Mouse (Mus musculus): ENCODE data around the gene Mrgpra6. TPM values are rescaled to one million over a fixed set of nuclear protein-coding genes. Genes with fewer than 3 reads are reported as not detected.

Gene Mrgpra6
- not detected in 2 replicates for polyA plus RNA-seq (2014; fragmentation: Nextera tagmentation; extraction: Ambion mirVana)

- H3K36me3 ChIP-seq (ENCODE audit: control insufficient read depth, insufficient read depth, low read length): no peaks in the 10 kb centered on the region
- H3K9me3 ChIP-seq (replicated peaks; ENCODE audit: control insufficient read depth, low read length): no peaks in the 10 kb centered on the region
- WGBS (ENCODE audit: insufficient replicate concordance): 57% methylated on average over 4 of the region's 4 CpGs
- no peak within 1 kb of the TSS for H3K9ac ChIP-seq (ENCODE audit: low read depth, low read length)
- ATAC-seq (replicated peaks; ENCODE audit: insufficient number of reproducible peaks, low FRiP score, low TSS enrichment): no peak
- H3K4me2 ChIP-seq: no peak within 1 kb of the TSS
- no peaks in the 10 kb centered on the region for H3K27me3 ChIP-seq (ENCODE audit: control insufficient read depth, insufficient read depth, low read length)
- no peak within 1 kb of the TSS for H3K4me3 ChIP-seq (ENCODE audit: low read depth, low read length)
- H3K4me1 ChIP-seq (ENCODE audit: control insufficient read depth, insufficient read depth, low read length): no peaks in the 10 kb centered on the region
- no peak within 1 kb of the TSS for H3K27ac ChIP-seq (ENCODE audit: low read depth, low read length)
These were observed at the start of gene Mrgpra6 for GRCm38 (mm10) chr7:47204830-47205229. TSS of gene Mrgpra6 (minus strand) at chr7:47204920.

DNA sequence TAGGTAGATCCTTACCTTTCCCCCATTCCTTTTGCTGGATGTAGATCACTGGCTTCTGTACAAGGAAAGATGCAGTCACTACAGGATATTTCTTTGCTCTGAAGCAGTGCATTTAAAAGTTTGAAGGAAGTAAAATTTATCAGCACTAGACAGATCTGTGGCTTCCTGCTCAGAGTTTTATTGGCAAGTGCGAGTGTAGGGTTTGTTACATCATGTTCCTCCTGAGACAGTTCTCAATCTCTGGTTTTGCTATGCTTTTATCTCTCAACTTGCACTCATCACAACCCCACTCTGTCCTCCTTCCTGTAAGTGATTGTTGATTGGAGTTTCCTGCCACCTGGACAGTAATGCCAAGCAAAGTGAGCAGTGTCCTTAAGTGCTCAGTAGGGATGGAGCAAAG is 48.0 kb upstream of the Mrgpra6 start, which contains the start of gene Mrgpra9:
Gene Mrgpra9 (minus strand): TSS at position 79 of the 400 bp plus-strand sequence.
- no peak within 1 kb of the TSS for H3K27ac ChIP-seq (ENCODE audit: low read depth, low read length)
- H3K4me3 ChIP-seq (ENCODE audit: low read depth, low read length): no peak within 1 kb of the TSS
- no peaks in the 10 kb centered on the region for H3K27me3 ChIP-seq (ENCODE audit: control insufficient read depth, insufficient read depth, low read length)
- H3K4me2 ChIP-seq: no peak within 1 kb of the TSS
- no peaks in the 10 kb centered on the region for H3K36me3 ChIP-seq (ENCODE audit: control insufficient read depth, insufficient read depth, low read length)
- no peak within 1 kb of the TSS for H3K9ac ChIP-seq (ENCODE audit: low read depth, low read length)
- no peak for ATAC-seq (replicated peaks; ENCODE audit: insufficient number of reproducible peaks, low FRiP score, low TSS enrichment)
- no peaks in the 10 kb centered on the region for H3K9me3 ChIP-seq (replicated peaks; ENCODE audit: control insufficient read depth, low read length)
- H3K4me1 ChIP-seq (ENCODE audit: control insufficient read depth, insufficient read depth, low read length): no peaks in the 10 kb centered on the region
- WGBS (ENCODE audit: insufficient replicate concordance): 50% methylated on average over 1 of the region's 1 CpGs

DNA sequence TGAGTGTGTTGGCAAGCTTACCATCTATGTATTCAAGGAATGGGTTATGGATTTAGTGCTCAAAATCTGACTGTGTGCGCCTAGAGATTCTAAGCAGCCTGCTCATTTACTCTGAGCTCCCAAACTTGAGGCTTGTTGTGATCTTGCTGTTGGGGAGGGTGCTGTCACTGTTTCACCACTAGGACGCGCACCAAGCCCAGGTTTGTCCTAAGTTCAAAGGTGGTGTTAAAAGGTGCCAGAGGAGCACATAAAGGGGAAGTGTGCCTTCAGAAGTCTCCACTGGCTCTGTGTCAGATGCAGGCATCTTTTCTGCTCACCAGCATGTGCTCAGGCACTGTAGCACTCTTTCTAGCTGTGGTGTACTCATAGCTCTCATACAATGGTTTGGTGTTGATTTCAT is 39.9 kb upstream of the Mrgpra6 start:
- 56% methylated on average over 3 of the region's 3 CpGs for WGBS (ENCODE audit: insufficient replicate concordance)
- no peak overlapping the region for H3K4me3 ChIP-seq (ENCODE audit: low read depth, low read length)
- no peaks in the 10 kb centered on the region for H3K9me3 ChIP-seq (replicated peaks; ENCODE audit: control insufficient read depth, low read length)
- no peak for ATAC-seq (replicated peaks; ENCODE audit: insufficient number of reproducible peaks, low FRiP score, low TSS enrichment)
- H3K4me2 ChIP-seq: no peak overlapping the region
- no peaks in the 10 kb centered on the region for H3K4me1 ChIP-seq (ENCODE audit: control insufficient read depth, insufficient read depth, low read length)
- H3K27me3 ChIP-seq (ENCODE audit: control insufficient read depth, insufficient read depth, low read length): no peaks in the 10 kb centered on the region
- H3K36me3 ChIP-seq (ENCODE audit: control insufficient read depth, insufficient read depth, low read length): no peaks in the 10 kb centered on the region
- no peak overlapping the region for H3K9ac ChIP-seq (ENCODE audit: low read depth, low read length)
- H3K27ac ChIP-seq (ENCODE audit: low read depth, low read length): no peak overlapping the region

DNA sequence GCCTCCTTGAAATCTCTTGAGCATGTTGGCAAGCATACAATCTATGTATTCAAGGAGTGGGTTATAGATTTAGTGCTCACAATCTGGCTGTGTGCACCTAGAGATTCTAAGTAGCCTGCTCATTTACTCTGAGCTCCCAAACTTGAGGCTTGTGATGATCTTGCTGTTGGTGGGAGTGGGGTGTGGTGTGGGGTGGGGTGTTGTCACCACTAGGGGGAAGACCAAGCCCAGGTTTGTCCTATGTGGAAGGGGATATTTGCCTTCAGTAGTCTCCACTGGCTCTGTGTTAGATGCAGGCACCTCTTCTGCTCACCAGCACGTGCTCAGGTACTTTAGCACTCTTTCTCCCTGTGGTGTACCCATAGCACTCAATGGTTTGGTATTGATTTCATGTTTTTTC is 9.4 kb downstream of the Mrgpra6 start:
- Histone ChIP-seq H3K27ac (ENCODE audit: low read depth, low read length) (no peak overlapping the region), H3K4me1 (ENCODE audit: control insufficient read depth, insufficient read depth, low read length) (no peaks in the 10 kb centered on the region), H3K9ac (ENCODE audit: low read depth, low read length) (no peak overlapping the region), H3K9me3 (replicated peaks; ENCODE audit: control insufficient read depth, low read length) (no peaks in the 10 kb centered on the region), H3K4me3 (ENCODE audit: low read depth, low read length) (no peak overlapping the region), H3K27me3 (ENCODE audit: control insufficient read depth, insufficient read depth, low read length) (no peaks in the 10 kb centered on the region), H3K36me3 (ENCODE audit: control insufficient read depth, insufficient read depth, low read length) (no peaks in the 10 kb centered on the region), H3K4me2 (no peak overlapping the region)
- ATAC-seq (replicated peaks; ENCODE audit: insufficient number of reproducible peaks, low FRiP score, low TSS enrichment): no peak
- 50% methylated on average over 1 of the region's 1 CpGs for WGBS (ENCODE audit: insufficient replicate concordance)

- Histone ChIP-seq H3K4me2 (no peak overlapping the region), H3K4me3 (ENCODE audit: low read depth, low read length) (no peak overlapping the region), H3K27ac (ENCODE audit: low read depth, low read length) (no peak overlapping the region), H3K9ac (ENCODE audit: low read depth, low read length) (no peak overlapping the region), H3K4me1 (ENCODE audit: control insufficient read depth, insufficient read depth, low read length) (no peaks in the 10 kb centered on the region), H3K9me3 (replicated peaks; ENCODE audit: control insufficient read depth, low read length) (no peaks in the 10 kb centered on the region), H3K36me3 (ENCODE audit: control insufficient read depth, insufficient read depth, low read length) (no peaks in the 10 kb centered on the region), H3K27me3 (ENCODE audit: control insufficient read depth, insufficient read depth, low read length) (no peaks in the 10 kb centered on the region)
- WGBS (ENCODE audit: insufficient replicate concordance): 66% methylated on average over 5 of the region's 5 CpGs
- ATAC-seq (replicated peaks; ENCODE audit: insufficient number of reproducible peaks, low FRiP score, low TSS enrichment): no peak
These were observed 33.9 kb downstream of the Mrgpra6 start for GRCm38 (mm10) chr7:47170814-47171213.

GRCm38 (mm10) chr7:47165028-47165427 is 39.7 kb downstream of the Mrgpra6 start:
- Histone ChIP-seq H3K4me2 (no peak overlapping the region), H3K4me1 (ENCODE audit: control insufficient read depth, insufficient read depth, low read length) (no peaks in the 10 kb centered on the region), H3K4me3 (ENCODE audit: low read depth, low read length) (no peak overlapping the region), H3K9me3 (replicated peaks; ENCODE audit: control insufficient read depth, low read length) (no peaks in the 10 kb centered on the region), H3K27ac (ENCODE audit: low read depth, low read length) (no peak overlapping the region), H3K27me3 (ENCODE audit: control insufficient read depth, insufficient read depth, low read length) (no peaks in the 10 kb centered on the region), H3K36me3 (ENCODE audit: control insufficient read depth, insufficient read depth, low read length) (no peaks in the 10 kb centered on the region), H3K9ac (ENCODE audit: low read depth, low read length) (no peak overlapping the region)
- ATAC-seq (replicated peaks; ENCODE audit: insufficient number of reproducible peaks, low FRiP score, low TSS enrichment): no peak
- 75% methylated on average over 4 of the region's 4 CpGs for WGBS (ENCODE audit: insufficient replicate concordance)

DNA sequence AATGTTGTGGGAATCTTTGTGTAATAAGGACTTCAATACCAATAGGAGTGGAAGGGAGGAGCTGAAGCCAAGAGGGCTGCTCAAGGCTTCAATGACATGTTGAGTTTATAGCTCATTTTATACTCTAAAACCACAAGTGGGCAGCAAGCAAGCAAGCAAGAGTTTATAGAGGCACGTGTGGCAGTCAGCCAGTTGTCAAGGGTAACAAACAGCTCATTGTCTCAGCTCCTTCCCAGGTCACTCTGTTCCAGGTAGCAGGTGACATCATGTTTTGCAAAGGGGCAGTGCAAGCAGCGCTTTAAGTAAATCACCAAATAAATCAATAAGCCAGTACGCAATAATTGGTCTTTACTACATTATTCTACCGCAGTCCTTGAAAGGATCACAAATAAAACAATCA is 41.5 kb downstream of the Mrgpra6 start:
- H3K9ac ChIP-seq (ENCODE audit: low read depth, low read length): no peak overlapping the region
- H3K4me3 ChIP-seq (ENCODE audit: low read depth, low read length): no peak overlapping the region
- no peak for ATAC-seq (replicated peaks; ENCODE audit: insufficient number of reproducible peaks, low FRiP score, low TSS enrichment)
- H3K9me3 ChIP-seq (replicated peaks; ENCODE audit: control insufficient read depth, low read length): no peaks in the 10 kb centered on the region
- no peak overlapping the region for H3K27ac ChIP-seq (ENCODE audit: low read depth, low read length)
- H3K4me2 ChIP-seq: no peak overlapping the region
- no peaks in the 10 kb centered on the region for H3K4me1 ChIP-seq (ENCODE audit: control insufficient read depth, insufficient read depth, low read length)
- no peaks in the 10 kb centered on the region for H3K27me3 ChIP-seq (ENCODE audit: control insufficient read depth, insufficient read depth, low read length)
- 81% methylated on average over 4 of the region's 4 CpGs for WGBS (ENCODE audit: insufficient replicate concordance)
- no peaks in the 10 kb centered on the region for H3K36me3 ChIP-seq (ENCODE audit: control insufficient read depth, insufficient read depth, low read length)

- Histone ChIP-seq H3K27ac (ENCODE audit: low read depth, low read length) (no peak overlapping the region), H3K27me3 (ENCODE audit: control insufficient read depth, insufficient read depth, low read length) (no peaks in the 10 kb centered on the region), H3K4me2 (no peak overlapping the region), H3K4me3 (ENCODE audit: low read depth, low read length) (no peak overlapping the region), H3K36me3 (ENCODE audit: control insufficient read depth, insufficient read depth, low read length) (no peaks in the 10 kb centered on the region), H3K9me3 (replicated peaks; ENCODE audit: control insufficient read depth, low read length) (0 out of 2 replicates have a peak, but pooled peaks cover 2% of the 10 kb centered on the region), H3K9ac (ENCODE audit: low read depth, low read length) (no peak overlapping the region), H3K4me1 (ENCODE audit: control insufficient read depth, insufficient read depth, low read length) (no peaks in the 10 kb centered on the region)
- WGBS (ENCODE audit: insufficient replicate concordance): 70% methylated on average over 2 of the region's 2 CpGs
- no peak for ATAC-seq (replicated peaks; ENCODE audit: insufficient number of reproducible peaks, low FRiP score, low TSS enrichment)
These were observed 46.3 kb downstream of the Mrgpra6 start for GRCm38 (mm10) chr7:47158451-47158850.

GRCm38 (mm10) chr7:47157743-47158142 is 47.0 kb downstream of the Mrgpra6 start:
- Histone ChIP-seq H3K4me2 (no peak overlapping the region), H3K4me1 (ENCODE audit: control insufficient read depth, insufficient read depth, low read length) (no peaks in the 10 kb centered on the region), H3K27me3 (ENCODE audit: control insufficient read depth, insufficient read depth, low read length) (no peaks in the 10 kb centered on the region), H3K27ac (ENCODE audit: low read depth, low read length) (no peak overlapping the region), H3K9me3 (replicated peaks; ENCODE audit: control insufficient read depth, low read length) (0 out of 2 replicates have a peak, but pooled peaks cover 2% of the 10 kb centered on the region), H3K4me3 (ENCODE audit: low read depth, low read length) (no peak overlapping the region), H3K36me3 (ENCODE audit: control insufficient read depth, insufficient read depth, low read length) (no peaks in the 10 kb centered on the region), H3K9ac (ENCODE audit: low read depth, low read length) (no peak overlapping the region)
- ATAC-seq (replicated peaks; ENCODE audit: insufficient number of reproducible peaks, low FRiP score, low TSS enrichment): no peak
- WGBS (ENCODE audit: insufficient replicate concordance): 82% methylated on average over 9 of the region's 9 CpGs
